Mouse (Mus musculus) small intestine, adult 2 months (tissue): Measurements from ENCODE around the gene Hist2h3b. TPM values are rescaled to one million over a fixed set of nuclear protein-coding genes. Genes with fewer than 3 reads are reported as not detected.
"Not testable (repeated sequence)": the region's sequence is repeated elsewhere in the genome, so short reads cannot be mapped to it uniquely, and the experiment has no call there.

Source experiments
- H3K27ac ChIP-seq: fragments of 200-500 bp; 2 replicates; pipeline ENCODE4 v1.5.1; 2012; ENCODE audit warnings: low read depth, low read length, control low read depth, inconsistent platforms; ENCODE audit not compliant: insufficient read depth
- H3K27me3 ChIP-seq: fragments of 200-500 bp; 2 replicates; pipeline ENCODE4 v1.6.1; 2012; ENCODE audit warnings: mild to moderate bottlenecking, moderate library complexity, low read length, inconsistent platforms; ENCODE audit not compliant: control insufficient read depth, insufficient read depth
- H3K36me3 ChIP-seq: fragments of 200-500 bp; 2 replicates; pipeline ENCODE4 v1.6.1; 2012; ENCODE audit warnings: mild to moderate bottlenecking, low read length, control low read depth, inconsistent platforms; ENCODE audit not compliant: control insufficient read depth, insufficient read depth
- H3K4me1 ChIP-seq: fragments of 200-500 bp; 2 replicates; pipeline ENCODE4 v1.6.1; 2012; ENCODE audit warnings: low read length, inconsistent platforms, mixed read lengths; ENCODE audit not compliant: control insufficient read depth, insufficient read depth, insufficient read length
- H3K4me3 ChIP-seq: fragments of 200-500 bp; 2 replicates; pipeline ENCODE4 v1.5.1; 2012; ENCODE audit warnings: low read depth, mild to moderate bottlenecking, control low read depth, inconsistent platforms, low read length, moderate library complexity
- CTCF ChIP-seq: fragments of 200-500 bp; IDR thresholded peaks from 2 replicates; pipeline ENCODE4 v1.5.1; 2012; ENCODE audit warnings: low read depth, mild to moderate bottlenecking, control low read depth, inconsistent platforms, low read length, moderate library complexity, mixed read lengths; ENCODE audit not compliant: insufficient replicate concordance, insufficient read length; ENCODE audit errors: extremely low read depth
- POLR2A ChIP-seq: fragments of 200-500 bp; IDR thresholded peaks from 2 replicates; pipeline ENCODE4 v1.6.1; 2012; ENCODE audit warnings: low read depth, mild to moderate bottlenecking, control low read depth, inconsistent platforms, low read length, moderate library complexity
- WGBS: fragments of 180-500 bp; shearing (Covaris S2); methylation state at CpG from one replicate; pipeline ENCODE4 v1.1.7; 2018; 5-methylcytosine and 5-hydroxymethylcytosine counted together
- polyA plus RNA-seq: library from polyadenylated mRNA; depleted of rRNA; stranded (reverse); fragments of >200 nt; gene quantifications from 2 replicates; pipeline ENCODE4 v1.2.3, GENCODE M21; 2012

The Hist2h3b gene
- polyA plus RNA-seq, 1 experiment: 102 TPM

DNA sequence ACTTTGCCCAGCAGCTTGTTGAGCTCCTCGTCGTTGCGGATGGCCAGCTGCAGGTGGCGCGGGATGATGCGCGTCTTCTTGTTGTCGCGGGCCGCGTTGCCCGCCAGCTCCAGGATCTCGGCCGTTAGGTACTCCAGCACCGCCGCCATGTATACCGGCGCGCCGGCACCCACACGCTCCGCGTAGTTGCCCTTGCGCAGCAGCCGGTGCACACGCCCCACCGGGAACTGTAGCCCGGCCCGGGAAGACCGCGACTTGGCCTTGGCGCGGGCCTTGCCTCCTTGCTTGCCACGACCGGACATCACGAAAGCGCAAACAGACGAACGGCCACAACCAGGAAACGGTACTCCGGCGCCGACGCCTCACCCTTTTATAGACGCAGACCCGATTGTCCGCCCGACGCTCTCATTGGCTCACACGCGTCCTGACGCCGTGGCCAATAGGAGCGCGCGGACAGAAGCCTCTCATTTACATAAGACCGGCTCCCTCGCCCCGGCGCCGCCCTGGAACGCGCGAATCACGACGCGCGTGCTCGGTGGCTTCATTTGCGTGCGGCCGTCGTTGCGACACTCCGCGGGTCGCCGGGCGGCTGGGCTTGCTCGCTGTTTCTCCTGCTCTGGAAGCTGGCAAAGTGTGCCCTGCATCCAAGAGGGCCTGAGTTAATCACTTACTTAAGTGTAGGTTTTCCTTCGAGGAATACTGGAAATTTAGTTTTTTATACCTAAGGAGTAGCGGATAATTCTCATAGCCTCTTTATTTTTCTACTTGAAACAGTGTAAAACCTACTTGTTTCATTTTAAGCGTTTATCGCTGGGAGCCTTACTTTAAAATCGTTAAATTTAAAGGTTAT is 28.3 kb upstream of the Hist2h3b start, which contains the start of gene Hist2h2aa2:
TSS of gene Hist2h2aa2 (minus strand) at position 328 of the 850 bp plus-strand sequence.
- H3K4me1 ChIP-seq, H3K36me3 ChIP-seq, H3K27me3 ChIP-seq: not testable (repeated sequence)
- H3K4me3 ChIP-seq: peak within 1 kb of the TSS; percentile 59
- WGBS: 1% methylated on average over 39 of the region's 85 CpGs
- 0 out of 2 replicates have a peak, but pooled peaks have one; percentile 34 for TF ChIP-seq POLR2A
- peak within 1 kb of the TSS; percentile 85 for H3K27ac ChIP-seq

DNA sequence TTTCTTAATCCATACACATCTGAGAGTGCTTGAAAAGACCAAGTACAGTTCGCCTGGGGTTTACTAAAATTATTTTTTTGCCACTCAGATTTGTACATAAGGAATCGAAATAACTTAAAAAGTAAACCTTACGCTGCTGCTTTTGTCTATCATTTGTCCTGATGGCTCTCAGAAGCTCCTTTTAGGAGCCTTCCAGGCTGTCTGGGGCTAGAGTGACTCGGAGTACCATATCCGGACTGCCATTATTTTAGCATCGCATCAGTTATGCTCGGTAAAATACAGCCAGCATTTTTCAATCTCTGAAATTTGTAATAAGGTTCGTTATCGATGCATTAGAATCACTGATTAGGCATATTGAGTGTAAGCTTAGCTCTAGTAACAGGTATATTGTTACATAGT is 27.7 kb upstream of the Hist2h3b start:
- Histone ChIP-seq H3K27ac (0 out of 2 replicates have a peak overlapping the region, but pooled peaks have one; percentile 44), H3K4me3 (no peak overlapping the region), H3K27me3 (no peaks in the 10 kb centered on the region), H3K4me1 (peaks cover 6% of the 10 kb centered on the region; the same call in 1 of the 2 replicates), H3K36me3 (no peaks in the 10 kb centered on the region)
- TF ChIP-seq CTCF (no peak), POLR2A (no peak)
- WGBS: 80% methylated on average over 9 of the region's 9 CpGs

DNA sequence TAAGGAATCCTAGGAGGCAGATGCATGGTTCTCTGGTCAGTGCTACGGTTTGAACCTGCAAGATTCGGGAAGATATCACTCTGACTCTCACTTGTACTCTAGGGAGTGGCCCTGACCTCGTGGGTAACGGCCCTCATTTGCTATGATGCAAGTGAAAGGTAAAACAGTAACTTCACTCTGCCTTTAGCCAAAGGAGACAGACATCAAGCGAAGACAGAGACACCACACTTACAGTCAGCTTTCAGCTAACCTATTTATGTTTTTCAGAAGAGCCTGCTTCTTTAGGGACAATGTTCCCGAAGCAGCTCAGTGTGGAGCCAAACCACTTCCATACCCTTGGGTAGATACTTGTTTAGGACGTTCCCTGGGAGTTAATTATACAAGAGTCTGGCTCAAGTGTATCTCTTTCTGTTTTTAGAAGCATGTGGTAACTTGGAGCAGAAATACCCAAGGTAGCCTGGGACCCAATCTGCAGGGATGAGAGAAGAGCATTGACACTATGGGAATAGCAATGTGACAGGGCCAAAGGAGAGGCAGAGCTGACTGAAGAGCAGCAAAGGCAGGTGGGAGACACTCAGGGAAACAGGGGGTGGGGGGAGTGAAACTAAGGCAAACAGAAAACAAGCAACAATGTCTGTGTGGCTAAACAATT is 24.4 kb upstream of the Hist2h3b start:
- H3K27ac ChIP-seq: peak overlapping the region; percentile 74

DNA sequence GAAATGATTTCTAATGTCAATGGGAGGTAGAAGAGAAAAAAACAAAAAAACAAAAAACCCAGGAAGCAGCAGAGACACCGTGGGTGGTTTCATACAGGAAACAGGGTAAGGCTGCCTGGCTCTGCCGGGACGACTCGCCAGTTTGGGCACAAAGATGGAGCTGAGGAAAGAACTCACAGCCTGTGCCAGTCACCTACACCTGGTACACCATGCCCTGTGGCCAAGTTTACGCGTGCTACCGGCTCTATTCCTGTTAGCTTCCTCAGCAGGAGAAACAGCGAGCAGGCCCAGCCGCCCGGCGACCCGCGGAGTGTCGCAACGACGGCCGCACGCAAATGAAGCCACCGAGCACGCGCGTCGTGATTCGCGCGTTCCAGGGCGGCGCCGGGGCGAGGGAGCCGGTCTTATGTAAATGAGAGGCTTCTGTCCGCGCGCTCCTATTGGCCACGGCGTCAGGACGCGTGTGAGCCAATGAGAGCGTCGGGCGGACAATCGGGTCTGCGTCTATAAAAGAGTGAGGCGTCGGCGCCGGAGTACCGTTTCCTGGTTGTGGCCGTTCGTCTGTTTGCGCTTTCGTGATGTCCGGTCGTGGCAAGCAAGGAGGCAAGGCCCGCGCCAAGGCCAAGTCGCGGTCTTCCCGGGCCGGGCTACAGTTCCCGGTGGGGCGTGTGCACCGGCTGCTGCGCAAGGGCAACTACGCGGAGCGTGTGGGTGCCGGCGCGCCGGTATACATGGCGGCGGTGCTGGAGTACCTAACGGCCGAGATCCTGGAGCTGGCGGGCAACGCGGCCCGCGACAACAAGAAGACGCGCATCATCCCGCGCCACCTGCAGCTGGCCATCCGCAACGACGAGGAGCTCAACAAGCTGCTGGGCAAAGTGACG is 23.2 kb upstream of the Hist2h3b start, which contains the start of gene Hist2h2aa1:
TSS of gene Hist2h2aa1 (plus strand) at position 495 of the 884 bp plus-strand sequence.
- Histone ChIP-seq H3K4me3 (peak within 1 kb of the TSS; percentile 76), H3K27ac (peak within 1 kb of the TSS; percentile 100)
- not testable (repeated sequence) for H3K27me3 ChIP-seq, H3K36me3 ChIP-seq, H3K4me1 ChIP-seq
- WGBS: under 1% methylated on average over 40 of the region's 88 CpGs
- TF ChIP-seq POLR2A: peak; percentile 49; the same call in 1 of the 2 replicates

More for the DNA sequence above, 24.4 kb upstream of the Hist2h3b start:
- H3K36me3 ChIP-seq: no peaks in the 10 kb centered on the region
- H3K27me3 ChIP-seq: no peaks in the 10 kb centered on the region
- whole genome bisulfite sequencing: 29% methylated on average over 7 of the region's 7 CpGs
- H3K4me3 ChIP-seq: no peak overlapping the region
- peaks cover 6% of the 10 kb centered on the region; the same call in 1 of the 2 replicates for H3K4me1 ChIP-seq
- TF ChIP-seq POLR2A (no peak), CTCF (no peak)

DNA sequence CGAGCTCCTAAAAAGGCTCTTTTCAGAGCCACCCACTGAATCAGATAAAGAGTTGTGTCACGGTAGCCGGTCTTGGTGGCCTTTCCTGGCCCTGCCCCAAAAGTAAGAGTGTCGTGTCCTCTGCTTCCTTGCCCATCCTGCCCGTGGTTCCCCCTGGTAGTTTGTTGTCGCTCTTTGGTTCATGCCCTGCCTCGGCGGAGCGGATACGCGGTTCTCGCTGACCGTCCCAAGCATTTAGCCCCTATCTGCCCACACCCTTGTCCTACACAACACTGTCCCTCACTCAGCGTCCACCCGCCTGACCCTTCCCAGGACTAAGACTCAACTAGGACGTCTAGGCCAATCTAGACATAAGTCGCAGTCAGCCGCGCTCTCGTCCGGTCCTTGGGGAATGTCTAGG is 22.4 kb upstream of the Hist2h3b start:
- H3K36me3 ChIP-seq, H3K27me3 ChIP-seq, H3K4me1 ChIP-seq: not testable (repeated sequence)
- H3K27ac ChIP-seq: peak overlapping the region; percentile 89
- 2% methylated on average over 12 of the region's 21 CpGs for WGBS
- peak overlapping the region; percentile 62 for H3K4me3 ChIP-seq

DNA sequence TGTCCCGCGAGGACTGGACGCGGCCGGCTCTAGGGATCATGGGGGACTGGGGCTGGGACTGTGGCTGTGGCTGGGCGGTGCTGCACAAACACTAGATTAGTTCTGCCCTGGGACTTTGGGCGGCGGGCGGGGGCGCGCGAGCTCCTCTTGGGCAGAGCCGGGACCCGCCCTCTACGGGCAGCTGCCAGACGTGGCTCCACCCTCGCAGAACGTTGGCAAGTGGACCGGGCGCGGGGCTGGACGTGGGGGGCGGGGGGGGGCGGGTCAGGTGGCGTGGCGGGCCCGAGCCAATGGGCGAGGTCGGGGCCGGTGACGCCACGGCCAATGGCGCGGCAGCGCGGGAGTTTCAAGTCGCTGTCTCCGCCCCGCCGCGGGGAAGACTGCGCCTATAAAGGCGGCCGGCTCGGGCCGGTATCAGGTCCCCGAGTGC is 22.0 kb upstream of the Hist2h3b start, which contains the start of gene Hist2h3c1:
TSS of gene Hist2h3c1 (plus strand) at position 259 of the 430 bp plus-strand sequence.
- Histone ChIP-seq H3K27ac (peak within 1 kb of the TSS; percentile 89), H3K4me3 (peak within 1 kb of the TSS; percentile 62)
- 0% methylated on average over 4 of the region's 47 CpGs for WGBS
- H3K4me1 ChIP-seq, H3K27me3 ChIP-seq, H3K36me3 ChIP-seq: not testable (repeated sequence)
